Mouse (Mus musculus) CH12.LX (cell line): Measurements from ENCODE around the gene Alad. TPM values are rescaled to one million over a fixed set of nuclear protein-coding genes. Genes with fewer than 3 reads are reported as not detected.

Experiments
- DNase-seq: peaks from one replicate; pipeline ENCODE4 v3.0.0-alpha.2; 2013; ENCODE audit errors: extremely low read depth
- H3K27ac ChIP-seq: 2 replicates; pipeline ENCODE4 v1.5.1; 2012; ENCODE audit warnings: low read depth, mild to moderate bottlenecking, control low read depth, moderate library complexity; ENCODE audit not compliant: insufficient read depth
- H3K27me3 ChIP-seq: replicated peaks from 2 replicates; pipeline ENCODE3; 2012; ENCODE audit warnings: inconsistent platforms
- H3K36me3 ChIP-seq, 2 experiments: replicated peaks in 1 of 2; 2 replicates each; pipeline versions ENCODE3 to v1.6.1; 2012; ENCODE audit warnings: inconsistent platforms in 1 of 2, low read length in 1 of 2, mild to moderate bottlenecking in 1 of 2, mixed read lengths in 1 of 2, moderate library complexity in 1 of 2; ENCODE audit not compliant: control insufficient read depth in 1 of 2, insufficient read depth in 1 of 2
- H3K4me1 ChIP-seq, 2 experiments: 2 replicates each; pipeline ENCODE4 v1.6.1; 2012; ENCODE audit warnings: inconsistent platforms in 1 of 2, moderate library complexity in 1 of 2; ENCODE audit not compliant: insufficient read depth in 2 of 2, control insufficient read depth in 1 of 2
- H3K4me2 ChIP-seq: 2 replicates; pipeline ENCODE4 v1.6.1; 2012; ENCODE audit warnings: low read depth, mild to moderate bottlenecking, control low read depth; ENCODE audit not compliant: poor library complexity, insufficient read depth, severe bottlenecking
- H3K4me3 ChIP-seq, 3 experiments: fragments of 150-350 bp in 1 of 3; sonication (generic) in 1 of 3; replicated peaks in 1 of 3; 2 replicates each; pipeline versions ENCODE3 to v1.5.1; 2011 to 2012; ENCODE audit warnings: low read depth in 2 of 3, low read length in 2 of 3, mild to moderate bottlenecking in 2 of 3, moderate library complexity in 2 of 3, control low read depth in 1 of 3, improper control_type of control experiment in 1 of 3, inconsistent platforms in 1 of 3, mixed read lengths in 1 of 3; ENCODE audit not compliant: poor library complexity in 1 of 3
- H3K79me2 ChIP-seq: replicated peaks from 2 replicates; pipeline ENCODE4 v1.6.1; 2012; ENCODE audit warnings: mild to moderate bottlenecking, moderate library complexity; ENCODE audit not compliant: control insufficient read depth, poor library complexity, insufficient read depth, severe bottlenecking; ENCODE audit errors: extremely low read depth
- H3K9ac ChIP-seq: 2 replicates; pipeline ENCODE4 v1.6.1; 2012; ENCODE audit warnings: low read depth, mild to moderate bottlenecking, control low read depth, moderate library complexity; ENCODE audit not compliant: insufficient read depth
- H3K9me3 ChIP-seq: replicated peaks from 2 replicates; pipeline ENCODE3; 2012; ENCODE audit warnings: low read length, inconsistent platforms, mixed read lengths
- BHLHE40 ChIP-seq: IDR thresholded peaks from 2 replicates; pipeline ENCODE4 v1.6.1; 2011; ENCODE audit warnings: mild to moderate bottlenecking, low read depth, low read length, improper control_type of control experiment
- CHD1 ChIP-seq: IDR thresholded peaks from 2 replicates; pipeline ENCODE4 v1.6.1; 2012; ENCODE audit warnings: low read depth, low read length, improper control_type of control experiment, inconsistent platforms
- CHD2 ChIP-seq: IDR thresholded peaks from 2 replicates; pipeline ENCODE4 v1.6.1; 2011; ENCODE audit warnings: low read length, improper control_type of control experiment
- EP300 ChIP-seq: IDR thresholded peaks from 2 replicates; pipeline ENCODE4 v1.6.1; 2011; ENCODE audit warnings: low read length, improper control_type of control experiment
- ETS1 ChIP-seq: conservative IDR thresholded peaks from 2 replicates; pipeline ENCODE4 v1.6.1; 2012; ENCODE audit warnings: low read depth, mild to moderate bottlenecking, inconsistent platforms, low read length, improper control_type of control experiment, moderate library complexity
- GABPA ChIP-seq: IDR thresholded peaks from 2 replicates; pipeline ENCODE4 v1.6.1; 2012; ENCODE audit warnings: low read depth, low read length, improper control_type of control experiment, inconsistent platforms; ENCODE audit not compliant: insufficient replicate concordance
- HCFC1 ChIP-seq: IDR thresholded peaks from 2 replicates; pipeline ENCODE4 v1.6.1; 2012; ENCODE audit warnings: low read depth, mild to moderate bottlenecking, inconsistent platforms, low read length, improper control_type of control experiment
- IRF4 ChIP-seq: IDR thresholded peaks from 2 replicates; pipeline ENCODE4 v1.6.1; 2014; ENCODE audit warnings: low read depth, mild to moderate bottlenecking, inconsistent platforms, low read length, improper control_type of control experiment
- MAX ChIP-seq: IDR thresholded peaks from 2 replicates; pipeline ENCODE4 v1.6.1; 2011; ENCODE audit warnings: low read length, improper control_type of control experiment
- MAZ ChIP-seq: IDR thresholded peaks from 2 replicates; pipeline ENCODE4 v1.6.1; 2012; ENCODE audit warnings: low read depth, mild to moderate bottlenecking, inconsistent platforms, low read length, improper control_type of control experiment, moderate library complexity
- MXI1 ChIP-seq: IDR thresholded peaks from 2 replicates; pipeline ENCODE4 v1.6.1; 2011; ENCODE audit warnings: mild to moderate bottlenecking, low read depth, low read length, improper control_type of control experiment
- NELFE ChIP-seq: IDR thresholded peaks from 2 replicates; pipeline ENCODE4 v1.6.1; 2011; ENCODE audit warnings: low read depth, low read length, improper control_type of control experiment
- POLR2A ChIP-seq: IDR thresholded peaks from 2 replicates; pipeline ENCODE4 v1.6.1; 2011; ENCODE audit warnings: low read depth, mild to moderate bottlenecking, improper control_type of control experiment, low read length
- POLR2AphosphoS2 ChIP-seq: IDR thresholded peaks from 2 replicates; pipeline ENCODE4 v1.6.1; 2011; ENCODE audit warnings: low read depth, low read length, improper control_type of control experiment
- TBP ChIP-seq: conservative IDR thresholded peaks from 2 replicates; pipeline ENCODE4 v1.6.1; 2011; ENCODE audit warnings: low read depth, low read length, improper control_type of control experiment
- UBTF ChIP-seq: IDR thresholded peaks from 2 replicates; pipeline ENCODE4 v1.6.1; 2012; ENCODE audit warnings: low read depth, mild to moderate bottlenecking, inconsistent platforms, low read length, improper control_type of control experiment, moderate library complexity
- USF1 ChIP-seq: IDR thresholded peaks from 2 replicates; pipeline ENCODE4 v1.6.1; 2014; ENCODE audit warnings: low read depth, mild to moderate bottlenecking, inconsistent platforms, low read length, improper control_type of control experiment
- dilution Hi-C: fragments of 300-500 bp; cut with MboI; formaldehyde crosslinking; loops from 2 replicates; pipeline ENCODE4 v1.14.3; 2020; ENCODE audit warnings: low sequenced_read_pairs; ENCODE audit not compliant: extremely low pct_unique_long_range_greater_than_20kb, extremely low pct_ligation_motif_present
- in situ Hi-C: fragments of 300-500 bp; cut with MboI; formaldehyde crosslinking; loops from 3 replicates; pipeline ENCODE4 v1.14.3; 2019; ENCODE audit warnings: low sequenced_read_pairs, low pct_ligation_motif_present, low pct_unique_long_range_greater_than_20kb, mixed read lengths
- polyA plus RNA-seq: library from polyadenylated mRNA; unstranded; fragments of >175 nt; gene quantifications from 2 replicates; pipeline ENCODE4 v1.2.1, GENCODE M21; 2012; ENCODE audit warnings: low read depth; ENCODE audit not compliant: insufficient read length
- total RNA-seq, 2 experiments: library from RNA; depleted of rRNA; stranded (reverse); fragments of 300-350 nt in 1 of 2; fragments of >200 nt in 1 of 2; gene quantifications; 2 replicates each; pipeline ENCODE4 v1.2.3; 2012 to 2014

Alad gene
- total and polyA plus RNA-seq, 3 experiments = 35.1 to 79.0 (median 78.2) TPM

DNA sequence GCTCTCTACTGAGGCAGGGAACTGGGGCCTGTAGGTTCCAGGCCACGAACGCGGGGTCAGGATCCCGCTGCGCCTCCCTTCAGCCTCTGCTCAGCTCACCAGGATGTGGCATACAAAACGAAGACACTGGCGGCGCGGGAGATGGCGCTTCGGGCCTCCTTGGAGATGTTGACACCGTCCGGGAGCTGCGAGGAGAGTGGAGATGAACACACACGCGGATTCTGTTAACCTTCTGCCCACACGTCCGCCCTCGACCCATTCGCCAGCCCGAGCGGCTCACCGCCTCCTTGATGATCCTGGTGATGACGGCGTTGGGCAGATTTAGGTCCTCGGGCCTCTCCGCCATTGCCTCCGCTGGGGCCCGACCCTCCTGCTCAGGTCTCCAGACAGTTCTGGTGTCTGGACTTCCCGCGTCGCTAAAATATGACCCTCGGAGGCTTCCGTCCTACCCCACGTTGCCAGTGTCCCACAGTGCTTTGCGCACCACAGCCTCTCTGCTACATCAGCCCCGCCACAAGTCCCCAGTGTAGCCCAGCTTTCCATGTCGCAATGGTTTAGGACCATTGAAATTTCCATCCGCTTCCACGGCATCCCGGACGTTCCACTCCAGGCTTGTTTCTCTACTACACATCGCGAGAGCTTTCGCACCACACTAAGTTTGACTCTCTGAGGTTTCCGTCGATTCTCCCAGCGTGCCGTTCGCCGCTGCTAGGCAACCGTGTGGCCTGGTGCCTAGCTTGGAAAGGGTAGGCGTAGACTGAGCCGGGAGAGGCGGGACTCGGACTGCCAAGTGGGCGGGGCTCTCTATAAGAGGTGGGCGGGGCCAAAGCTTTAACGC, 5.2 kb upstream of the Alad start, which contains the start of the genes Pole3 and 4933430I17Rik (continued):
- peak; percentile 84; the same call in 1 of the 2 replicates for TF ChIP-seq MAX
- peak; percentile 28; the same call in 1 of the 2 replicates for TF ChIP-seq IRF4
- no peak for TF ChIP-seq UBTF
- TF ChIP-seq POLR2A = peak; percentile 62
- TF ChIP-seq EP300 = no peak
- TF ChIP-seq USF1 = no peak
- peak; percentile 89 for TF ChIP-seq CHD2
- TF ChIP-seq MAZ = no peak
- no peak for TF ChIP-seq ETS1
- TF ChIP-seq, all 38 proteins: peak for 15

DNA sequence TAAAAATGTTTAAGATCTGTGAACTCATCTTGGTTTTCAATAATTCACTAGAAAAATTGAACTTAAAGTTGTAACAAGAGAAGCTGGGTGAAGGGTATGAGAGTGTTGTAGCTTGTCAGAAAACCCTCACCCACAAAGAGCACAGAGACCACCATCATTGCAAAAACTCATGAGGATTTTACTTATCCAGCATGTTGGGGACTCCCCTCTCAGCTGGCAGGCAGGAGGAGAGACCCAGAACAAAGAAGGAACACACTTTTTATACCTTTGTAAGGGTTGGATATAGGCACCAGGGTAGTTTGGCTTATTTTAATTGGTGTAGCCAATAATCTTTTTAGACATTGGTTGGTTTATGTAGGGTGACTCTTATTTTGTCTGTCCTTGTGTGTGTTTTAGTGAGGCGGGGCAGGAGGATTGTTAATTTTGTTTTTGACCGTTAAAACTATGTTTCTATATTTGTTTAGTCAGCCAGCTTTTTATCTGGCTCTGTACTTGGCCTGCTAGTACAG, 1.2 kb upstream of the Alad start:
- Histone ChIP-seq H3K4me1 (peaks cover 12 to 56% of the 10 kb centered on the region in 2 experiments), H3K79me2 (peaks cover 5% of the 10 kb centered on the region), H3K27me3 (no peaks in the 10 kb centered on the region), H3K4me2 (no peak overlapping the region), H3K27ac (no peak overlapping the region), H3K9me3 (no peaks in the 10 kb centered on the region), H3K4me3 (no peak overlapping the region), H3K9ac (0 out of 2 replicates have a peak overlapping the region, but pooled peaks have one; percentile 89), H3K36me3 (peaks cover 4 to 26% of the 10 kb centered on the region in 2 experiments)
- DNase-seq = no peak
- no peak for TF ChIP-seq CHD2
- 0 out of 2 replicates have a peak, but pooled peaks have one; percentile 34 for TF ChIP-seq MXI1
- 0 out of 2 replicates have a peak, but pooled peaks have one; percentile 56 for TF ChIP-seq CHD1
- TF ChIP-seq POLR2AphosphoS2 = peak; percentile 40; the same call in 1 of the 2 replicates
- TF ChIP-seq TBP = 0 out of 2 replicates have a peak, but pooled peaks have one; percentile 31
- in situ Hi-C loops = no loop called here
- dilution Hi-C loops = no loop called here

DNA sequence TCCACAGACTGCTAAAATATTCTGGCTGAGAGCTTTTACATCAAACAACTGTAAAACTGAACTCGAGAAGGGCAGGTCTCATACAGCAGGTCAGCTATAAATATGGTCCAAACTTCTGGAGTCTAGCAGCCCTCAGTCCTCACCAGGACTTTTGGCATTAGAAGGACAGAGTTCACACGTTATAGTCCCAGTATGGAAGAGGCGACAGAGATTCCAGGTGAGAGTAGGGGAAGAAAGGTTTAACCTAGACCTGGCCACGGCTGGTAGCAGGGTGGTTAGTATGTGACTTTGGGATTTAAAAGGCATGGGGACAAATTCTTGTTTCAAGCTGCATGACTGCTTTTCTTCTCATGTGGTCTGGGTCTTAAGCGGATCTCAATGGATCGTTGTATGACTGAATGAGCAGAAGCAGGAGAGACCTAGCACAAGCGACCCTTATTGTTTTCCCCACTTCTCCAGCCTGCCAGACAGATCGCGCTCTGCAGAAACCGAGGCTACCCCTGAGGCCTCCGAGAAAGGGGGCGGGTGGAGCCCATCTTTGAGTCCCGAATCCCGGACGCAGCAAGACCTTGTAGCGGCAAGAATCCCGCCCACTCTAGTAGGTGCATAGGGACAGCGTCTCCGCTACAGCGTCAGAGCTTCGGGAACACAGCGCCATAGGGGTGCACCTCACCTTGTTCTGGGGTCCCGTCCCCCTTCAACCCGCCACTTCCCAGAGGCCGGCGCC, 433 bp downstream of the Alad start:
- no peak for DNase-seq
- Histone ChIP-seq H3K4me1 (peaks cover 12 to 57% of the 10 kb centered on the region in 2 experiments), H3K36me3 (peaks cover 4 to 36% of the 10 kb centered on the region in 2 experiments), H3K4me3 (peak overlapping the region; percentile 61 to 83 (median 68)), H3K79me2 (peaks cover 5% of the 10 kb centered on the region), H3K9ac (peak overlapping the region; percentile 89), H3K27me3 (no peaks in the 10 kb centered on the region), H3K4me2 (peak overlapping the region; percentile 92), H3K27ac (peak overlapping the region; percentile 43), H3K9me3 (no peaks in the 10 kb centered on the region)
- TF ChIP-seq CHD2 = peak; percentile 66; the same call in 1 of the 2 replicates
- no peak; the same call in 1 of the 2 replicates for TF ChIP-seq BHLHE40
- 0 out of 2 replicates have a peak, but pooled peaks have one; percentile 4 for TF ChIP-seq ETS1
- TF ChIP-seq MAZ = 0 out of 2 replicates have a peak, but pooled peaks have one; percentile 49
- no peak for TF ChIP-seq GABPA
- TF ChIP-seq MAX = peak; percentile 31; the same call in 1 of the 2 replicates
- peak; percentile 21; the same call in 1 of the 2 replicates for TF ChIP-seq CHD1
- peak; percentile 26; the same call in 1 of the 2 replicates for TF ChIP-seq NELFE
- 0 out of 2 replicates have a peak, but pooled peaks have one; percentile 4 for TF ChIP-seq HCFC1
- in situ Hi-C loops = loop anchor here (10.0 kb wide), 1 partner anchor 174 kb away; no protein-coding TSS in a partner anchor
- dilution Hi-C loops = no loop called here
